Mouse (Mus musculus): ENCODE measurements around the gene Utp14b. TPM values are rescaled to one million over a fixed set of nuclear protein-coding genes. Genes with fewer than 3 reads are reported as not detected.

Gene Utp14b
- polyA plus RNA-seq, 1 experiment from 2014 or later = 4.8 TPM

DNA sequence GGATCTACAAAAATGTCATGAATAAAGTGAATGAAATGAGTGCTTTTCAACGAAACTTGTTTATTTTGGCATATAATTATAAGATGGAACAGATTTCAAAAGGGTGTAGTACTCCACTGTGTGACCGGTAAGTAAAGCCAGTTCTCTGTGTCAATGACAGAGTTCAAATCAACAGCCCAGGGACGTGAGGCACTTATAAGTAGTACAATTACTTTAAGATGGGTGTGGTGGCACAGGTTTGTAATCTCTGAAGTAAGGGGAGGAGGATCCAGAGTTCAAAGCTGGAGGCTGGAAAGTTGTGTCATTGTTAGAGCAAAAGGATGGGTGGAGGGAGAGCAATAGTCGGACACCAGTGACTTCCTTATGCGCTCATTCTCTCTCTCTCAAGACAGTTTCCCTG is 39.1 kb downstream of the Utp14b start:
- 94% methylated on average over 5 of the region's 5 CpGs for WGBS
- H3K9me3 ChIP-seq (replicated peaks) = no peaks in the 10 kb centered on the region
- H3K4me3 ChIP-seq = no peak overlapping the region
- DNase-seq (ENCODE audit: low spot score) = no peak
- H3K4me1 ChIP-seq = no peaks in the 10 kb centered on the region
- no peak overlapping the region for H3K27ac ChIP-seq
- peaks cover 94% of the 10 kb centered on the region for H3K36me3 ChIP-seq
- no peaks in the 10 kb centered on the region for H3K27me3 ChIP-seq (ENCODE audit: low read depth, poor library complexity, severe bottlenecking)

DNA sequence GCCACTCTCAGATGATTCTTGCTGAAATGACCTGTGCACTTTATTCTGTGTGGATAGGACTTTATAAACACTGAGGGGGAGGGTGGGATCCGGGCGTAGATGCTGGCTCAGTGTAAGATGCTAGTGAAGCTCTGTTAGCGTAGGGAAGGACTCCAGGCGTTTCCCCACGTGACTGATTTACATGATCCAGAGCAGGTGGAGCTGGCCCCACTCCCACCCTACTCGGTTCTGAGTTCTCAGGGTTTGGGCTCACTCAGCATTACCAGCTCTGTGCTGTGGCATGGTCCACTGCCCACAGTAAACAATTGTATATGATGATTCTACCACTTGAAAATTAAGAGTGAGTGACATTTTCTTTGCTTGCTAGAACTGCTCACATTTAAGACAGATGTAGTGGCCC is 40.3 kb downstream of the Utp14b start:
- Histone ChIP-seq H3K27ac (no peak overlapping the region), H3K9me3 (replicated peaks) (no peaks in the 10 kb centered on the region), H3K36me3 (peaks cover 94% of the 10 kb centered on the region), H3K4me1 (no peaks in the 10 kb centered on the region), H3K4me3 (no peak overlapping the region), H3K27me3 (ENCODE audit: low read depth, poor library complexity, severe bottlenecking) (no peaks in the 10 kb centered on the region)
- 90% methylated on average over 6 of the region's 6 CpGs for WGBS
- no peak for DNase-seq (ENCODE audit: low spot score)

DNA sequence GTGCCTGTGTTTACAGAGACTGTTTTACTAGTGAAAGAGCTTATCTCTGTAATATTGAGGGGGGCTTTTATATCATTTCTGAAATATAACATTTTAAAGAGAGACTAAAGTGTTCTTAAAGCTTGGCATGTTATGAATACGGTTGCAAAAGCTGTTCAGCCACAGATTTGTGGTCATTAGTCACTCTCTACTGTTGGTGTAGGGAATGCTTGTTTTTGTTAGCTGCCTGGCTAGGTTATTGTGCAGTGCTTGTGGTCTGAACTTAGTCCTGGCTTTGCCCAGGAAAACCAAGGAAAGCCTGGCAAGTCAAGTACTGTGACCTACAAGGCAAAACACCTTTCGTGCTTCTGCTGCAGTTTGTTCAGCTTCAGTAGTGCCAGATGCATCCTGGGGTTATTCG is 43.9 kb downstream of the Utp14b start:
- Histone ChIP-seq H3K36me3 (peaks cover 95% of the 10 kb centered on the region), H3K27me3 (ENCODE audit: low read depth, poor library complexity, severe bottlenecking) (no peaks in the 10 kb centered on the region)
- 94% methylated on average over 3 of the region's 3 CpGs for WGBS

DNA sequence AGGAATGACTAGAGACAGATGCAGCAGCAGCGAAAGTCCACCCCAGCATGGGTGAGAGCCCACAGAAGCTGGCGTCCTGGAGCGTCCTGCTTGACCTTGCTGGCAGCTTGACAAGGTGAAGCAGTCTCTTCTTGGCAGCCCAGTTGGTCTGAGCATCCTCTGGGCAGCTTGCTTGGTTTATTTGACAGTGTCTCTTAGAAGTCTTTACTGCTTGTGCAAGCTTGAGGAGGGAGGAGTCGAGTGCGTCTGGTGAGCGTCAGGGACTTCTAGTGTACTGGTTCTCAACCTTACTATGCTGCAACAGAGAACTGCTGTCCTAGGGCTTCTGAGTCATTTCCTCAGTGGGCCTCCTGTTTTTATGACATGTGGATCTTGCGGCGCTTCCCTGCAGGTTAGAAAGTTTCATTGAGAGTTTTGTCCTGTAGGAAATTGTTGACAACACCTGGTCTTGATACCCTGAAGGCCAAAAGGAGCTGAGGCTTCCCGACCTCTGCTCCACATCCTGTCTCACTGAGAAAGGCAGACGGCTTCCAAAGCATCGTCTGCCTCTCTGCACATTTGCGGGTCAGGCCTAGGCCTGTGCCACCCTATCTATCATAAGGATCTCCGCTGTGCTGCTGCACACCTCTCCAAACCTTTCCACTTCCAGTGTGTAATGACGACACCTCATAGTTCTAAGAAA is 44.6 kb downstream of the Utp14b start:
- WGBS = 75% methylated on average over 14 of the region's 14 CpGs
- H3K36me3 ChIP-seq = peaks cover 95% of the 10 kb centered on the region

More for the DNA sequence above, 43.9 kb downstream of the Utp14b start:
- Histone ChIP-seq H3K9me3 (replicated peaks) (no peaks in the 10 kb centered on the region), H3K4me3 (no peak overlapping the region), H3K4me1 (no peaks in the 10 kb centered on the region), H3K27ac (no peak overlapping the region)
- no peak for DNase-seq (ENCODE audit: low spot score)

DNA sequence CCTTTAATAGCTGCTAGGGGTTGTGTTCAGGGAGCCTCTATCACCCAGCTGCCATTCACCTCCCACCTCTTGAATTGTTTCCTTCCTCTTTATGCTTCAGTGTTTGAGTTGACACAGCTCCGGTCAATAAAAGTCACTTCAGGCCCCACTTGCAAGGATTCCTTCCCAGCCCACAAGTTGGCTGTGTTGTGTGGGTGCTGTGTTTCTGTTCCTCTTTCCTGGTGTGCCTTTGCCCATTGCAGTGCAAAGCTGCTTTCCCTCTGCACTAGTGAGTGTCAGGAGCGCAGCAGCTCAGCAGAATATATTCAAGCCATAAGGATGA is 45.1 kb downstream of the Utp14b start:
- no peak overlapping the region for H3K27ac ChIP-seq
- no peaks in the 10 kb centered on the region for H3K4me1 ChIP-seq
- H3K9me3 ChIP-seq (replicated peaks) = no peaks in the 10 kb centered on the region
- H3K27me3 ChIP-seq (ENCODE audit: low read depth, poor library complexity, severe bottlenecking) = no peaks in the 10 kb centered on the region
- H3K36me3 ChIP-seq = peaks cover 93% of the 10 kb centered on the region
- WGBS = 91% methylated on average over 2 of the region's 2 CpGs
- DNase-seq (ENCODE audit: low spot score) = no peak
- H3K4me3 ChIP-seq = no peak overlapping the region

More for the DNA sequence above, 44.6 kb downstream of the Utp14b start:
- no peak overlapping the region for H3K4me3 ChIP-seq
- no peak overlapping the region for H3K27ac ChIP-seq
- H3K27me3 ChIP-seq (ENCODE audit: low read depth, poor library complexity, severe bottlenecking) = no peaks in the 10 kb centered on the region
- H3K4me1 ChIP-seq = no peaks in the 10 kb centered on the region
- no peaks in the 10 kb centered on the region for H3K9me3 ChIP-seq (replicated peaks)
- no peak for DNase-seq (ENCODE audit: low spot score)

DNA sequence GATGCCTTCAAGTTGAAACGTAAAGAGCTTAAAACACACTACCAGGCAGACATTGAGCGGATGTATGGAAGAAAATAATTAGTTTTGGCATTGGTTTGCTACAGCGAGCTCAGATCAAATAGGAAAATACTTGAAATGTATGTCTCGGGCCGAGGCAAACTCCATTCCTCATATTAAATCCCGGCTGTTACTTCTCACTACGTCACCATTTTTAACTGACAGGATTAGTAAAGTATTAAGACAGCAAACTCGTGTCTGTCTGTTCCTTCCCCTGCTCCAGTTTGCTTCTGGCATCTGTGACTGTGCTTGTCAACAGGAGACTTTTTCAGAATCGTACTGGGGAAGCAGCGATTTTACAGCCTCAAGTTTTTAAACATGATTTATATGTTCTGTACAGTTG is 48.5 kb downstream of the Utp14b start:
- no peaks in the 10 kb centered on the region for H3K9me3 ChIP-seq (replicated peaks)
- H3K4me1 ChIP-seq = no peaks in the 10 kb centered on the region
- peaks cover 63% of the 10 kb centered on the region for H3K36me3 ChIP-seq
- H3K4me3 ChIP-seq = no peak overlapping the region
- no peaks in the 10 kb centered on the region for H3K27me3 ChIP-seq (ENCODE audit: low read depth, poor library complexity, severe bottlenecking)
- H3K27ac ChIP-seq = no peak overlapping the region
- DNase-seq (ENCODE audit: low spot score) = no peak
- WGBS = 93% methylated on average over 10 of the region's 10 CpGs

DNA sequence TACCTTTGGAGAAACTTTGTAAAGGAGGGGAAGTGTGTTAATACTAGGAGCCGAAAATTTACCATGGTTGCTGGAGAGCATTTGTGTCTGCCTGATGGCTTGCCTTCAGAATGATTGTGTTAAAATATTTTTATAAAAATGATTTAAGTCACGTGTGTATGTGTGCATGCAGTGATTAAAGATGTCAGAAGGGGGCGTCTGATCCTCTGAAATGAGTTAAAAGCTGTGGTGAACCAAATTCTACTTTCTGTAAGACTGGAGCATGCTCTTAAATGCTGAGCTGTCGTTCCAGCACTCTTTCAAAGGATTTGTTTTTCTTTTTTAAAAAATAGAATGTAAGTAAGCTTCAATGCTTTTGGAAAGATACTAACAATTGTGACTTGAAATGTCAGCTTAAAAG is 49.4 kb downstream of the Utp14b start:
- WGBS = 69% methylated on average over 4 of the region's 4 CpGs
- no peak for DNase-seq (ENCODE audit: low spot score)
- H3K4me3 ChIP-seq = no peak overlapping the region
- peaks cover 53% of the 10 kb centered on the region for H3K36me3 ChIP-seq
- no peaks in the 10 kb centered on the region for H3K4me1 ChIP-seq
- no peaks in the 10 kb centered on the region for H3K9me3 ChIP-seq (replicated peaks)
- no peak overlapping the region for H3K27ac ChIP-seq
- no peaks in the 10 kb centered on the region for H3K27me3 ChIP-seq (ENCODE audit: low read depth, poor library complexity, severe bottlenecking)

DNA sequence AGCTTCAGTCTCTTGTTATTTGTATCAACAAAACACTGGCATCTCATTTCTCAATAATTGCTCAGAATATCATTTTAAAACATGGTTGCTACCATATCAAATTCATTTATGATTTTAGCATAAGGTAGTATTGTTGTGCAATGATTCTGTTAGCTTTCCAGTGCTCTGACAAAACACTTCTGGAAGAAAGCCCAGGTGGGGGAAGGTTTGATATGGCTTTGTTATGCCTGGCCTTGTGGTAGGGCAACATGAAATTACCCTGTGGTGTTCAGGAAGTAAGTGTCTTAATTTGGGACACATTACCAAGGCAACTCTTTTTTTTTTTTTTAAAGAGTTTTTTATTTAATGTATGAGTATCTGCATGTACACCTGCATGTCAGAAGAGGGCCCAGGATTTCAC is 52.2 kb downstream of the Utp14b start:
- Histone ChIP-seq H3K36me3 (peaks cover 26% of the 10 kb centered on the region), H3K27me3 (ENCODE audit: low read depth, poor library complexity, severe bottlenecking) (no peaks in the 10 kb centered on the region), H3K9me3 (replicated peaks) (no peaks in the 10 kb centered on the region), H3K4me1 (no peaks in the 10 kb centered on the region), H3K4me3 (no peak overlapping the region), H3K27ac (no peak overlapping the region)
- DNase-seq (ENCODE audit: low spot score) = no peak

DNA sequence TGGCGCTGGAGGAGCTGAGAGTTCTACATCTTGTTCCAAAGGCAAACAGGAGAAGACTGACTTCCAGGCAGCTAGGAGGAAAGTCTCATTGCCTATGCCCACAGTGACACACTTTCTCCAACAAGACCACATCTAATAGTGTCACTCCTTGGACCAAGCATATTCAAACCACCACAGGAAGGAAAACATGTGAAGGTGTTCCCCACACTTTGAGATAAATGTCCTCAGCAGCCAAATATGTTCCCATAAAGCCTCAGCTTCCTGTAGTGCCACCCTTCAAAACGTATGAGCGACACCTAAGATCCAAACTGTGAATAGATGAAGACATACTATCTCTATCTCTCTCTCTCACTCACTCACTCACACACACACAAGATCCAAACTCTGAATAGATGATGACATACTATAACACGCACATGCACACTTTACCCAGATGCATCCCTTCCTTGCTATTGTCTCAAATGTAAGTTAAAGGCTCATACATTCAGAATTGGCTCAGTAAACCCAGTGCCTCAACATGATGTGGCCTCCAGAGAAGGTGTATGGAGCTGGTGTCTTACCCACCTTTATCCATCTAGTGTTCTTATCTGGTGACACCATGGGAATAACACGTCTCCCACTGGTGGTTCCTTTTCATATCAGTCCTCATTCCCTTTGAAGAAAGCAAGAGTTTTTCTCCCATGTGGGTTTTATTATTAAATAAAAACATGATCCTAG is 52.9 kb downstream of the Utp14b start:
- H3K27me3 ChIP-seq (ENCODE audit: low read depth, poor library complexity, severe bottlenecking) = no peaks in the 10 kb centered on the region
- DNase-seq (ENCODE audit: low spot score) = no peak
- no peaks in the 10 kb centered on the region for H3K9me3 ChIP-seq (replicated peaks)
- H3K4me1 ChIP-seq = peaks cover 6% of the 10 kb centered on the region
- no peak overlapping the region for H3K4me3 ChIP-seq
- no peak overlapping the region for H3K27ac ChIP-seq
- WGBS = 93% methylated on average over 5 of the region's 5 CpGs
- H3K36me3 ChIP-seq = peaks cover 18% of the 10 kb centered on the region

Other genes with a start within 250 kb of the Utp14b start
- gene Farsb, start 169.1 kb upstream of the Utp14b start, polyA plus RNA-seq (2016; fragmentation: Nextera tagmentation; extraction: Ambion mirVana) = 154 and 155 TPM in 2 replicates
- gene Mogat1, start 147.0 kb upstream of the Utp14b start, polyA plus RNA-seq (2016; fragmentation: Nextera tagmentation; extraction: Ambion mirVana) = 0.19 and 0.34 TPM in 2 replicates
- 0.09 and 0.19 TPM in 2 replicates for gene BC035947, start 145.9 kb upstream of the Utp14b start, polyA plus RNA-seq (2016; fragmentation: Nextera tagmentation; extraction: Ambion mirVana)
- gene Acsl3, start 213 bp upstream of the Utp14b start, polyA plus RNA-seq (2016; fragmentation: Nextera tagmentation; extraction: Ambion mirVana) = 62.2 and 82.4 TPM in 2 replicates
- 0.16 and 0.90 TPM in 2 replicates for gene Kcne4, start 158.7 kb downstream of the Utp14b start, polyA plus RNA-seq (2016; fragmentation: Nextera tagmentation; extraction: Ambion mirVana)

Measured in limb, embryonic 10.5 days (tissue).